Mouse (Mus musculus) liver, embryonic 14.5 days (tissue): ENCODE results near the gene Sox6.

Experiments
- CTCF ChIP-seq: IDR thresholded peaks from 2 replicates; pipeline ENCODE4 v1.5.1; 2016; ENCODE audit warnings: antibody characterized with exemption, low read depth, control low read depth
- EP300 ChIP-seq: IDR thresholded peaks from 2 replicates; pipeline ENCODE4 v1.6.1; 2016; ENCODE audit warnings: antibody characterized with exemption, low read depth

DNA sequence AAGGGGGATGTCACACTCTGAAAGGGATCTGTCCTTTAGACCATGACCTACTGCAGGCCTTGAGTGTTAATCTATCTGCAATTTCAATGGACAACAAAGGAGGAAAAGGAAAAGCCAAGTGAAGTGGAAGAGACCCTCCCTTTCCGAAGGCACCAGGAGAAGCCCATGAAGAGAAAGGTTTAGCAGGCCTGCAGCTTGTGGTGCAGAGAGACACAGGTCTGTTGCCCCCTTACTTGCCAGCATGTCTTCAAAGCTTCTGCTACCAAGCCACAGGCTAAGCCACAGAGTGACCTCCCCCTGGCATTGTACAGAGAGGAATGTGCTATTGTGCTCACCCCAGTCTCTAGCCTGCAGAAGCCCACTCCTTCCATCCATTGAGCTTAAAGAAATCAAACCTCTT is 135.2 kb downstream of the Sox6 start:
- TF ChIP-seq CTCF (no peak), EP300 (no peak)
